Mouse (Mus musculus) intestine, embryonic 15.5 days (tissue): Measurements from ENCODE around the gene Minpp1. TPM values are rescaled to one million over a fixed set of nuclear protein-coding genes. Genes with fewer than 3 reads are reported as not detected.

Experiments used
- ATAC-seq: fragments of 200-750 bp; cut with Nextera tagmentation; 2 replicates; pipeline ENCODE4 v1.8.0; 2017; ENCODE audit warnings: moderate TSS enrichment, moderate library complexity
- H3K27ac ChIP-seq: fragments of 300-500 bp; sonication (generic); 2 replicates; pipeline ENCODE4 v1.5.1; 2015; ENCODE audit warnings: mild to moderate bottlenecking, inconsistent platforms
- H3K27me3 ChIP-seq: fragments of 300-500 bp; sonication (generic); replicated peaks from 2 replicates; pipeline ENCODE4 v1.6.1; 2015; ENCODE audit warnings: inconsistent platforms
- H3K36me3 ChIP-seq: fragments of 300-500 bp; sonication (generic); 2 replicates; pipeline ENCODE4 v1.6.1; 2015; ENCODE audit warnings: inconsistent platforms
- H3K4me1 ChIP-seq: fragments of 300-500 bp; sonication (generic); replicated peaks from 2 replicates; pipeline ENCODE4 v1.6.1; 2015; ENCODE audit warnings: inconsistent platforms
- H3K4me2 ChIP-seq: fragments of 300-500 bp; sonication (generic); replicated peaks from 2 replicates; pipeline ENCODE4 v1.6.1; 2015; ENCODE audit warnings: mild to moderate bottlenecking, inconsistent platforms
- H3K4me3 ChIP-seq: fragments of 300-500 bp; sonication (generic); replicated peaks from 2 replicates; pipeline ENCODE4 v1.5.1; 2015; ENCODE audit warnings: inconsistent platforms
- H3K9ac ChIP-seq: fragments of 300-500 bp; sonication (generic); 2 replicates; pipeline ENCODE4 v1.6.1; 2015; ENCODE audit warnings: inconsistent platforms
- H3K9me3 ChIP-seq: fragments of 300-500 bp; sonication (generic); 2 replicates; pipeline ENCODE4 v1.6.1; 2016; ENCODE audit warnings: inconsistent platforms
- WGBS: fragments of 180-500 bp; shearing (Covaris S2); methylation state at CpG from one replicate; pipeline ENCODE4 v1.1.7; 2015; 5-methylcytosine and 5-hydroxymethylcytosine counted together
- polyA plus RNA-seq: library from polyadenylated mRNA; unstranded; fragments of >200 nt; fragmentation: Nextera tagmentation; extraction: Ambion mirVana; gene quantifications from 2 replicates; pipeline ENCODE4 v1.2.1, GENCODE M21; 2015

Minpp1 gene
- polyA plus RNA-seq, 1 experiment from 2014 or later, result 66.9 TPM

DNA sequence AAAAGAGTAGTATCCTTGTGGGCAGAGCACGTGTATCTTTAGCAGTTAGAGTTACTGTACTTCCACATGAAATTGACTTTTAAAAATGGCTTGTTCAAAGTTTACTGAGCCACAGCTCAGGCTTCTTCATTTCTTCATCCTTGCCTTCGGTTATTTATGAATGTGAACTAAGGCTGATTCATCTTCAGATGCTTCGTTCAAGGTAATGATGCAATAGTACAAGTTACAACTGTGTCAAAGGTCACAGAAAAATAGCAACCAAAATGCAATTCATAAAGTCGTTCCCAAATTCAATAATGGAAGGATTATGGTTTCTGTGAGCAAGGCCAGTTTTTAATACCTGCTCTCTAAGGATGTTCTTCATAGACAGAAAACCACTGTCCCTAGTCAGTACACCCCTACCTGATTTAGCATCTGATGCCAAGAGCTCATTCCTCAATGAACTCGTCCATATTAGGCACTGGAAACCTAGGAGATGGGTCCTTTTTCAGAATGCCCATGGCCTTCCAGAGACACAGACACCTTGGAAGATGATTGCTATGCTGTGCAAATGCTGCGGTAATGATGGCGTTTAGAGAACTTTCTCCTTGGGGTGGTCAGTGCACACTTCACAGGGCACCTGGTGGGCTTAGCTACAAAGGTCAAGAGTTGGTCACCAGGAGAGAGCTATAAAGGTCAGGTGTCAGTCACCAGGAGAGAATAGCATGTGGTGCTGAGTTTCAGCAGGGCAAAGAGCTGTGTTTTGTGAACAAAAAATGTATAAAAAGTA lies 47.4 kb downstream of the Minpp1 start:
- H3K4me2 ChIP-seq, result no peak overlapping the region
- no peaks in the 10 kb centered on the region for H3K9me3 ChIP-seq
- WGBS, result 76% methylated on average over 7 of the region's 7 CpGs
- no peak overlapping the region for H3K4me3 ChIP-seq
- no peak overlapping the region for H3K27ac ChIP-seq
- H3K9ac ChIP-seq, result no peak overlapping the region
- no peak; the same call in 1 of the 2 replicates for ATAC-seq
- H3K4me1 ChIP-seq, result no peaks in the 10 kb centered on the region
- no peaks in the 10 kb centered on the region for H3K27me3 ChIP-seq
- no peaks in the 10 kb centered on the region for H3K36me3 ChIP-seq

DNA sequence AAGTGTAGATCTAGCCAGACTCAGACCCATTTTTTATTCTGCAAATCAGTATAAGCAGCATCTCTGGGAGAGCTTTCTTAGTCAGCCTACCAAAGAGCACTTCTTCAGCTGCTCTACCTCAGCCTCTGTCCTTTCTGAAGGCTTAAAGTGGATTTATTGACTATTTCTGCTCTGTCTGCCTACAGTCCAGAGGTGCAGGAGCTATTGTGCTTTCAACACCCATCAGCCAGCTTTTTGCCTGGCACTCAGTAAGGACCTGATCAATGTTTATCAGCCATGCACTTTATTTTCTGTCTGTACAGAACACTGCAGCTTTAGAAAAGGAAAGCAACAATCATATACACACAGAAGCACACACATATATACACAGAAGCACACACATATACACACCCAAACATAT lies 49.3 kb downstream of the Minpp1 start:
- no peak for ATAC-seq
- Histone ChIP-seq H3K4me3 (no peak overlapping the region), H3K27ac (no peak overlapping the region), H3K4me2 (no peak overlapping the region), H3K27me3 (no peaks in the 10 kb centered on the region), H3K9ac (no peak overlapping the region), H3K9me3 (no peaks in the 10 kb centered on the region), H3K36me3 (no peaks in the 10 kb centered on the region), H3K4me1 (no peaks in the 10 kb centered on the region)

DNA sequence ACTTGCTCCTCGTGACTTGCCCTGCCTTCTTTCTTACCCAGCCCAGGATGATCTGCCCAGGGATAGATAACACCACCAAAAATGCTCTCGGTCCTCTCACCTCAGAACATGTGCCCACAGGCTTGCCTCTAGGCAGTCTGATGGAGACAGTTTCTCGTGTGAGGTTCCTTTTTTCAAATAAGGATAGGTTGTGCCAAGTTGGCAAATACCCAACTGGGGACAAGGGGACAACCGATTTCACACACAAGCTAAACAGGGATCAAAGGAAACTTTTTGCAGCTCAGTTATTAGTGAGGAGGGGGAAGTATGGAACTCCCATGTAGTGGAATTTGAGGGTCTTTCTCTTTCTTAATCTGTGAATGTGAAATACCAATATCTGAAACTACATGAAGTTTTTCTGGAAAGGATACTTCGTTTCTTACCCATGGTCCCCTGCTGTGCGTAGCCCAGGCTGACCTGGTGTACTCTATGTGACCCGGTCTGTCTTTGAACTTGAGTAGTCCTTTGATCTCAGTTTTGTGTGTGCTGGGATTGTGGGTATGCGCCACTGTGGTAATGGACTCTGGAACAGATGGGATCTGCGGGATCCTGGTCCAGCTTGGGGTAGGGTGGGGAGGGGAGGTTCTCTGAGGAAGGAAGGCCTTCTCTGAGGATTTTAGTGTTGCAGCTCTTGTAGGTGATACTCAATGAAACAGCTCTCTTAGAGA lies 57.4 kb downstream of the Minpp1 start:
- no peaks in the 10 kb centered on the region for H3K4me1 ChIP-seq
- no peak overlapping the region for H3K9ac ChIP-seq
- no peak overlapping the region for H3K4me3 ChIP-seq
- no peak for ATAC-seq
- WGBS, result 85% methylated on average over 9 of the region's 9 CpGs
- H3K9me3 ChIP-seq, result no peaks in the 10 kb centered on the region
- no peaks in the 10 kb centered on the region for H3K27me3 ChIP-seq
- H3K27ac ChIP-seq, result no peak overlapping the region
- no peak overlapping the region for H3K4me2 ChIP-seq
- no peaks in the 10 kb centered on the region for H3K36me3 ChIP-seq

DNA sequence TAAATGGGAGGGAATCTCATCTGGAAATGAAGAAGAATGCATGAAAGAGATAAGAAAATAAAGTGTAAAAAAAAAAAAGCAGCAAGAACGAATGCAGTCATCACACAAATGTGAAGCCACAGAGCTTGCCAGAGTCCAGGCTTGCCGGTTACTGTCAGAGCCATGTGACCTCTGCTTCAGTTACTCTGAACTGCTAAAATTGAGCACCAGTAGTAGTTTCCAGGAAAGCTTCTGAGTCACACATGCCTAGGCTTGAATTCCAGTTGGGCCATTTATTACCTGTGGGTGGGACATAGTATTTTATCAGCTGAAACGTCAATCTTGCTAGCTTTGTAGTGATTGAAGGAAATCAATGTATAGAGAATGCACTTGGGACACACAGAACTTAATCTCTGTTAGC lies 61.8 kb downstream of the Minpp1 start:
- H3K9me3 ChIP-seq, result no peaks in the 10 kb centered on the region
- H3K4me2 ChIP-seq, result no peak overlapping the region
- no peak overlapping the region for H3K4me3 ChIP-seq
- 60% methylated on average over 3 of the region's 3 CpGs for WGBS
- ATAC-seq, result peak; percentile 71
- no peak overlapping the region for H3K9ac ChIP-seq
- H3K4me1 ChIP-seq, result no peaks in the 10 kb centered on the region
- no peaks in the 10 kb centered on the region for H3K36me3 ChIP-seq
- H3K27ac ChIP-seq, result no peak overlapping the region
- no peaks in the 10 kb centered on the region for H3K27me3 ChIP-seq

DNA sequence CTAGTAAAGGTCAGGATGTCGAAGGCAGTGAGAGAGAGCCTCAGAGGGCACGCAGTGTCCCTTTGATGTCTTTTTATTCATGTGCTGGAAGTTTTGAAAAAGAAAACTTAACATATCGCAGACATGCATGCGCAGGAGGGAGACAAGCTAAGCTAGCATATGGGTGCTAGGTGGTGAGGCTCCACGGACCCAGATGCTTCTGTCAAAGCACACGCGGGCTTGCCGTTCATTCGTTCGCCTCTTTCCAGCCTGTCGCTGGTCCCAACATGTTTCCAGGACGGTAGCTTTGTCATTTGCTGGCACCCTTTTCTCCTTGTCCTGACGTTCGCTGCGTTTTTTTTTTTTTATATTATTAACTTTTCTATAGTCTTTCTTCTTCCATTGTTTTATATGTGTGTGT lies 62.6 kb downstream of the Minpp1 start:
- no peaks in the 10 kb centered on the region for H3K36me3 ChIP-seq
- H3K27me3 ChIP-seq, result no peaks in the 10 kb centered on the region
- H3K4me1 ChIP-seq, result no peaks in the 10 kb centered on the region
- H3K4me2 ChIP-seq, result no peak overlapping the region
- H3K27ac ChIP-seq, result no peak overlapping the region
- no peaks in the 10 kb centered on the region for H3K9me3 ChIP-seq
- WGBS, result 87% methylated on average over 15 of the region's 15 CpGs
- H3K9ac ChIP-seq, result no peak overlapping the region
- no peak for ATAC-seq
- H3K4me3 ChIP-seq, result no peak overlapping the region

DNA sequence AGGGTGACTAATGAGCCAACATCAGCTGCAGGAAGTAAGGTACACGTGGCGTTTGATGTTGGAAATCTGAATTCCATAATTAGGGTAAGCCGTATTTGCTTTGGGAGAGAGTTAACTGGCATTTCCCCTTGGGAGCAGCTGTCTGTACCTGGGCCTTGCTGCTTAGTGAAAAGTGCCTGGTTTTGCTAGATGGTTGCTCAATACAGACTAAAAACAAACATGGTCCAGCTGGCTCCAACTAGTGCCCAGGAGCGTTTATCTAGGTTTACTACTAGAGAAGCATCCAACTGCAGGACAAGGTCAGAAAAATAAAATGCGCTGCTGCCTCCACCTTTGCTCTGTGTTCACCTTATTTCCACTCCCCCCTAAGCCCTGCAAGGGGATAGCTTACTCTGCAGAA lies 64.9 kb downstream of the Minpp1 start:
- ATAC-seq, result no peak
- WGBS, result 51% methylated on average over 5 of the region's 5 CpGs
- H3K27ac ChIP-seq, result no peak overlapping the region

DNA sequence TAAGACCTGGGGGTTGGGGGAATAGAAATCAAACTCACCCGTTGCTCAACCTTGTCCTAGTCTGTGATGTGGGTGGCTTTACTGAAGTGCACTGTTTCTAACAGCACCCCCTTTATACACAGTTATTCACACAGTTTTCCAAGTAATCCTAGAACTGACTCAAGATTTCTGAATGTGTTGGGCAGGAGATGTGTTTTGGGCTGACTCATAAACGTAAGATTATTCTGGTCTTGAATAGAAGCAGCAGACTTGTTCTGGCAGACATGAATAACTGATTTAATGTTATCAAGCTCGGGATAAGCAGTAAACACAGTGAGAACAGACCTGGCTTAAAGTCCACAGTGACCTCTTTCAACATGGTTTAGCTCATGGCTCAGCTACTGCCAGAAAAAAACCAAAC lies 65.9 kb downstream of the Minpp1 start:
- no peak for ATAC-seq
- whole genome bisulfite sequencing, result 44% methylated on average over 3 of the region's 3 CpGs
- Histone ChIP-seq H3K9me3 (no peaks in the 10 kb centered on the region), H3K4me3 (no peak overlapping the region), H3K27ac (no peak overlapping the region), H3K27me3 (no peaks in the 10 kb centered on the region), H3K36me3 (no peaks in the 10 kb centered on the region), H3K4me2 (no peak overlapping the region), H3K9ac (no peak overlapping the region), H3K4me1 (no peaks in the 10 kb centered on the region)

More for the DNA sequence above, 64.9 kb downstream of the Minpp1 start:
- Histone ChIP-seq H3K4me1 (no peaks in the 10 kb centered on the region), H3K9ac (no peak overlapping the region), H3K36me3 (no peaks in the 10 kb centered on the region), H3K9me3 (no peaks in the 10 kb centered on the region), H3K27me3 (no peaks in the 10 kb centered on the region), H3K4me3 (no peak overlapping the region), H3K4me2 (no peak overlapping the region)

DNA sequence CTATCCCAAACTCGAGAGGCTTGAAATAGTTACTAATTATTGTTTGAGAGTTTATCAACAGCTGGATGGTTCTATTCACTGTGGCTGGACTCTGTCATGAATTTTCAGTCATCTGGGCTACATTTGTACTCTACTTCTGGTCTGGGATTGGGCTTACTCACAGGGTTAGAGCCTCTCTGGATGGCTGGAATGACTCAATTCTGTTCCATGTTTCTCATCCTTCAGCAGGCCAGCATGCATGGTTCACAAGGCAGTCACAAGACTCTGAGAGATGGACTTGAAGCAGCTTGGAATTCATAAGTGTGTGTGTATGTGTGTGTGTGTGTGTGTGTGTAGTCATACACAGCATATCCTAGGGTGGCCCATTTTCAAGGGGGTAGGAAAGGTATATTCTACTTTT lies 66.5 kb downstream of the Minpp1 start:
- WGBS, result 63% methylated on average over 1 of the region's 1 CpGs
- no peak for ATAC-seq
- no peak overlapping the region for H3K9ac ChIP-seq
- no peak overlapping the region for H3K4me2 ChIP-seq
- no peaks in the 10 kb centered on the region for H3K27me3 ChIP-seq
- no peaks in the 10 kb centered on the region for H3K9me3 ChIP-seq
- H3K4me3 ChIP-seq, result no peak overlapping the region
- no peak overlapping the region for H3K27ac ChIP-seq
- no peaks in the 10 kb centered on the region for H3K36me3 ChIP-seq
- no peaks in the 10 kb centered on the region for H3K4me1 ChIP-seq

DNA sequence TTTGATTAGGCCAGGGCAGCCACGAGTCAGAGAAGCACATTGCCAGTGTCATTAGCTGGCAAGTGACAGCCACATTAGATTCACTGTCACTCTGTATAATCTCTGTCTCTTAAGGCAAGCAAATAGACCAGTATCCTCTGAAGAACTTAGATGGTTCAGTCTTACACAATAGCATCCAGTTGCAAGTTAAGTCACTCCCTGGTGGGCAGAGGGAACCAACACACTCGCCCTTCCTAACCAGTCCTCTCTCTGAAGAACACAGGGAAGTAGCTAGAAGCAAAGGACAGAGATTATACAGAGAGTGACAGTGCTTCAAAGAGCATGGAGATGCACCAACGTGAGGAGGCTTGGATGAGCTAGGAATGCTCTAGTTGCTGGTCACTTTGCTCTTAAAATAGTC lies 67.7 kb downstream of the Minpp1 start:
- Histone ChIP-seq H3K4me2 (no peak overlapping the region), H3K4me3 (no peak overlapping the region)
- 68% methylated on average over 3 of the region's 3 CpGs for WGBS

DNA sequence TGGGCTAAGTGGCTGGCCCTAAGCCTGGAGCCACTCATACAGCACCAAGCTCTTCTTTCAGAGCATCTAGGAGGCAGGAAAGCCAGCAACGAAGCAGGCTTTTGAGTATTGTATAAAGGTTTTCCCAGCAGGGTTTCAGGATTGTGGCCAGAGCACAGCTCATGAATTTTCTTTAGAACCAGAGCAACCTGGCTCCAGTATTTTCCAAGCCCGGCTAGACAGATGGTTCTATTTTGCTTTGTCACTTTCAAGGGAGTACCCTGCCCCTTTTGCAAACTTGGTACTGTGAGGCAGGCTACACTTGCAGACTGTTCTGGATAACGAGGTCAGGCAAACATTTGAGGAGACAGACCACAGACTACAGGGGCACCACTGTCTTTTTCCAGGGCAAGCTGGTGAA lies 69.7 kb downstream of the Minpp1 start:
- no peaks in the 10 kb centered on the region for H3K9me3 ChIP-seq
- H3K27ac ChIP-seq, result no peak overlapping the region
- 35% methylated on average over 3 of the region's 3 CpGs for WGBS
- H3K4me2 ChIP-seq, result no peak overlapping the region
- no peak overlapping the region for H3K9ac ChIP-seq
- no peaks in the 10 kb centered on the region for H3K36me3 ChIP-seq
- no peak overlapping the region for H3K4me3 ChIP-seq
- H3K27me3 ChIP-seq, result no peaks in the 10 kb centered on the region
- H3K4me1 ChIP-seq, result no peaks in the 10 kb centered on the region
- no peak for ATAC-seq

More for the DNA sequence above, 67.7 kb downstream of the Minpp1 start:
- no peak for ATAC-seq
- no peaks in the 10 kb centered on the region for H3K9me3 ChIP-seq
- no peaks in the 10 kb centered on the region for H3K4me1 ChIP-seq
- no peaks in the 10 kb centered on the region for H3K36me3 ChIP-seq
- no peak overlapping the region for H3K27ac ChIP-seq
- H3K9ac ChIP-seq, result no peak overlapping the region
- no peaks in the 10 kb centered on the region for H3K27me3 ChIP-seq

Other genes starting within 250 kb of the Minpp1 start
- gene Sgms1, start 96.1 kb upstream of the Minpp1 start, polyA plus RNA-seq, result 35.3 and 37.1 TPM in 2 replicates
- gene Rpl9-ps6, start 19.2 kb upstream of the Minpp1 start, polyA plus RNA-seq, result 144 and 146 TPM in 2 replicates
- gene Papss2, start 110.0 kb downstream of the Minpp1 start, polyA plus RNA-seq, result 7.7 and 8.4 TPM in 2 replicates